Mouse (Mus musculus): ENCODE results near the gene Stradb. TPM values are rescaled to one million over a fixed set of nuclear protein-coding genes. Genes with fewer than 3 reads are reported as not detected.

The Stradb gene
- polyA plus RNA-seq (2014; fragmentation: Illumina TruSeq; extraction: RNeasy Lipid Tissue Mini Kit (QIAGEN cat#74804); ENCODE audit: low read depth, low replicate concordance) = 50.8 TPM

GRCm38 (mm10) chr1:58973366-58974221 is at the start of gene Stradb, which contains the start of gene Trak2:
Gene Stradb (plus strand): TSS chr1:58973522.
Gene Trak2 (minus strand): TSS chr1:58973430.

Other genes starting within 250 kb of the Stradb start
- gene Casp8, start 178.1 kb upstream of the Stradb start, polyA plus RNA-seq (2014; fragmentation: Illumina TruSeq; extraction: RNeasy Lipid Tissue Mini Kit (QIAGEN cat#74804); ENCODE audit: low read depth, low replicate concordance) = 56.6 TPM
- 92.3 TPM for gene Trak2, start 92 bp upstream of the Stradb start, polyA plus RNA-seq (2014; fragmentation: Illumina TruSeq; extraction: RNeasy Lipid Tissue Mini Kit (QIAGEN cat#74804); ENCODE audit: low read depth, low replicate concordance)
- not detected for gene C2cd6, start 121.4 kb downstream of the Stradb start, polyA plus RNA-seq (2014; fragmentation: Illumina TruSeq; extraction: RNeasy Lipid Tissue Mini Kit (QIAGEN cat#74804); ENCODE audit: low read depth, low replicate concordance)
- 19.0 TPM for gene Tmem237, start 146.9 kb downstream of the Stradb start, polyA plus RNA-seq (2014; fragmentation: Illumina TruSeq; extraction: RNeasy Lipid Tissue Mini Kit (QIAGEN cat#74804); ENCODE audit: low read depth, low replicate concordance)
- gene Mpp4, start 189.9 kb downstream of the Stradb start, polyA plus RNA-seq (2014; fragmentation: Illumina TruSeq; extraction: RNeasy Lipid Tissue Mini Kit (QIAGEN cat#74804); ENCODE audit: low read depth, low replicate concordance) = 0.73 TPM

All from kidney, adult 10 weeks (tissue).